Mouse (Mus musculus) E14TG2a.4 (cell line): ENCODE results near the gene Aph1a.

Source experiments
- CTCF ChIP-seq: conservative IDR thresholded peaks from 2 replicates; pipeline ENCODE4 v1.5.1; 2014; ENCODE audit warnings: low read length
- NANOG ChIP-seq: IDR thresholded peaks from 2 replicates; pipeline ENCODE4 v1.6.1; 2014; ENCODE audit warnings: borderline replicate concordance, low read length, mixed read lengths
- POU5F1 ChIP-seq: IDR thresholded peaks from 2 replicates; pipeline ENCODE4 v1.6.1; 2014; ENCODE audit warnings: low read length, borderline replicate concordance

GRCm38 (mm10) chr3:95860323-95860722 is 33.4 kb upstream of the Aph1a start:
- TF ChIP-seq CTCF: peak; percentile 29
- TF ChIP-seq NANOG: no peak
- no peak for TF ChIP-seq POU5F1
